Mouse (Mus musculus): Measurements from ENCODE around the gene Nme7.

DNA sequence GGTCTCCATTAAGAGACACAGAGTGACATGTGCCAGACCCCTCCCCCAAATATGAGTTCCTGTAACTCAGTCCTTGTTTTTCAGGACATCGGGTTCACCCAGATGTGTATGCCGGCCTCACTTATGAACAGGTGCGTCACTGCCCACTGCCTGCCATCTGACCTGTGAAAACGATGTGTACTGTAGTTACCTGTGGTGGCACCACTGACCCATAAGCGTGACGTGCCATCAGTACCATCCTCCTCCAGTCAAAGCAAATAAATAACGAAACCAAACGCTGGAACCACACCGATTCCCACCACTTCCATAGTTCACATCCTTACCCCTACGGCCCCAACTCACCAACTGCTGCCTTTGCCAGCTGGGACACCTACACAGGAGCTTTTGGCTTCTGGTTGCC lies 142.6 kb downstream of the Nme7 start:
- TF ChIP-seq POLR2A (IDR thresholded peaks at IDR 0.05; ENCODE audit: borderline replicate concordance, insufficient read depth, low read length): no peak
- TF ChIP-seq CTCF (IDR thresholded peaks at IDR 0.05; ENCODE audit: borderline replicate concordance, insufficient read depth, low read depth, low read length): no peak
